Comparison of ENCODE assay signal across 18 mouse cellular contexts in genomic region chr7:140854483-140854882, GRCm38 (mm10). TPM values are rescaled to one million over a fixed set of nuclear protein-coding genes. Genes with fewer than 3 reads are reported as not detected.
A peak's percentile ranks its signal among the peaks of the same experiment; 100 is the strongest.
DNase-seq lines count a peak whose midpoint lies in the region; ATAC-seq and TF ChIP-seq lines count a peak whose summit lies in the region.
"Had no signal": no experiment of that assay in that cellular context is flagged by ENCODE, and none has a peak within 500 bp of the region (broad histone marks: within the 10 kb centered on the region; RNA-seq: fewer than 3 reads in every experiment).

No protein-coding gene starts in this region.

- no peak for TF ChIP-seq POLR2A in kidney, adult 2 months (IDR thresholded peaks at IDR 0.05; ENCODE audit: low read depth, low read length)

- H3K9ac ChIP-seq in forebrain, embryonic 14.5 days (ENCODE audit: low read length): no peak overlapping the region
- H3K9ac ChIP-seq in forebrain, postnatal 0 days: no peak overlapping the region
- H3K9ac ChIP-seq in kidney, embryonic 15.5 days: no peak overlapping the region
- no peak overlapping the region for H3K9ac ChIP-seq in liver, embryonic 14.5 days (replicated peaks)

- no peak overlapping the region for H3K4me3 ChIP-seq in forebrain, embryonic 14.5 days (ENCODE audit: low read depth, low read length)
- H3K4me3 ChIP-seq in forebrain, postnatal 0 days (ENCODE audit: low read depth, low read length): no peak overlapping the region
- H3K4me3 ChIP-seq in kidney, embryonic 15.5 days (replicated peaks): no peak overlapping the region
- no peak overlapping the region for H3K4me3 ChIP-seq in kidney, adult 2 months (ENCODE audit: insufficient read depth, low read depth, low read length)
- peak overlapping the region; percentile 85; the same call in 1 of the 2 replicates for H3K4me3 ChIP-seq in brown adipose tissue, adult 24 weeks (ENCODE audit: insufficient read depth, low read depth, low read length)
- no peak overlapping the region for H3K4me3 ChIP-seq in liver, embryonic 14.5 days (ENCODE audit: insufficient read depth in 1 of 2, low read depth in 2 of 2, low read length in 2 of 2)

- H3K4me2 ChIP-seq in forebrain, embryonic 14.5 days (ENCODE audit: low read length): 0 out of 2 replicates have a peak overlapping the region, but pooled peaks have one; percentile 98
- H3K4me2 ChIP-seq in forebrain, postnatal 0 days (ENCODE audit: low read depth): no peak overlapping the region
- H3K4me2 ChIP-seq in kidney, embryonic 15.5 days: peak overlapping the region; percentile 100; the same call in 1 of the 2 replicates
- peak overlapping the region; percentile 86 for H3K4me2 ChIP-seq in liver, embryonic 14.5 days (ENCODE audit: low read depth)

- H3K4me1 ChIP-seq in forebrain, embryonic 14.5 days (ENCODE audit: control insufficient read depth, insufficient read depth, low read length): peaks cover 18% of the 10 kb centered on the region
- H3K4me1 ChIP-seq in forebrain, postnatal 0 days (ENCODE audit: insufficient read depth): peaks cover 21% of the 10 kb centered on the region
- peaks cover 28% of the 10 kb centered on the region for H3K4me1 ChIP-seq in kidney, embryonic 15.5 days
- peaks cover 11% of the 10 kb centered on the region; the same call in 1 of the 2 replicates for H3K4me1 ChIP-seq in kidney, adult 2 months (ENCODE audit: control insufficient read depth, insufficient read depth, low read length)
- peaks cover 20% of the 10 kb centered on the region for H3K4me1 ChIP-seq in brown adipose tissue, adult 24 weeks (ENCODE audit: control insufficient read depth, insufficient read depth, insufficient read length, low read length)
- peaks cover 11 to 17% of the 10 kb centered on the region in 2 experiments for H3K4me1 ChIP-seq in liver, embryonic 14.5 days (replicated peaks; ENCODE audit: control insufficient read depth in 2 of 2, insufficient read depth in 2 of 2, low read length in 1 of 2)

- peaks cover 47% of the 10 kb centered on the region for H3K36me3 ChIP-seq in forebrain, embryonic 14.5 days (ENCODE audit: control insufficient read depth, insufficient read depth, low read length)
- peaks cover 38% of the 10 kb centered on the region for H3K36me3 ChIP-seq in forebrain, postnatal 0 days (ENCODE audit: insufficient read depth)
- H3K36me3 ChIP-seq in kidney, embryonic 15.5 days: peaks cover 46% of the 10 kb centered on the region
- no peaks in the 10 kb centered on the region for H3K36me3 ChIP-seq in kidney, adult 2 months (ENCODE audit: control insufficient read depth, insufficient read depth, low read length)
- H3K36me3 ChIP-seq in liver, embryonic 14.5 days (replicated peaks; ENCODE audit: control insufficient read depth, insufficient read depth, low read depth): peaks cover 27% of the 10 kb centered on the region

- ATAC-seq in forebrain, embryonic 14.5 days: no peak
- no peak for ATAC-seq in forebrain, postnatal 0 days
- no peak for ATAC-seq in kidney, embryonic 15.5 days (replicated peaks; ENCODE audit: low FRiP score)
- no peak for ATAC-seq in liver, embryonic 14.5 days (ENCODE audit: insufficient read depth)
- ATAC-seq: midbrain, embryonic 15.5 days had no signal

- no peak for TF ChIP-seq CTCF in forebrain, postnatal 0 days (IDR thresholded peaks at IDR 0.05; ENCODE audit: low read depth)
- TF ChIP-seq CTCF in kidney, adult 2 months (conservative IDR thresholded peaks at IDR 0.05; ENCODE audit: insufficient read depth, insufficient read length, low read depth, low read length): no peak
- no peak for TF ChIP-seq CTCF in liver, embryonic 14.5 days (IDR thresholded peaks at IDR 0.05; ENCODE audit: low read depth)

- DNase-seq in forebrain, embryonic 14.5 days (ENCODE audit: low spot score): no peak
- no peak for DNase-seq in forebrain, postnatal 0 days
- no peak for DNase-seq in kidney, adult 2 months
- no peak for DNase-seq in liver, embryonic 14.5 days (ENCODE audit: low read depth in 3 of 3, low spot score in 3 of 3)
- no peak for DNase-seq in cerebellum, postnatal 14 days
- DNase-seq in gastrocnemius, postnatal 14 days: no peak
- DNase-seq: cerebellum, adult 11-12 months; kidney, adult 9 months; lung, postnatal 14 days had no signal

- H3K9me3 ChIP-seq in forebrain, embryonic 14.5 days (replicated peaks; ENCODE audit: control insufficient read depth, low read length): no peaks in the 10 kb centered on the region
- no peaks in the 10 kb centered on the region for H3K9me3 ChIP-seq in forebrain, postnatal 0 days (ENCODE audit: low read length)
- H3K9me3 ChIP-seq in kidney, embryonic 15.5 days (replicated peaks): no peaks in the 10 kb centered on the region
- H3K9me3 ChIP-seq in liver, embryonic 14.5 days (ENCODE audit: control insufficient read depth, low read length): no peaks in the 10 kb centered on the region
- H3K9me3 ChIP-seq: hindbrain, embryonic 12.5 days; midbrain, embryonic 15.5 days had no signal

- intact Hi-C loops in gastrocnemius, postnatal 14 days (cut with DNase I; ENCODE audit: low total_unique reads): no loop called here

- no peak overlapping the region for H3K27ac ChIP-seq in forebrain, embryonic 14.5 days (ENCODE audit: low read depth, low read length)
- no peak overlapping the region for H3K27ac ChIP-seq in forebrain, postnatal 0 days (ENCODE audit: low read depth, low read length)
- no peak overlapping the region for H3K27ac ChIP-seq in kidney, embryonic 15.5 days
- no peak overlapping the region for H3K27ac ChIP-seq in kidney, adult 2 months (ENCODE audit: insufficient read depth, low read depth, low read length)
- peak overlapping the region; percentile 99 for H3K27ac ChIP-seq in brown adipose tissue, adult 24 weeks (replicated peaks; ENCODE audit: low read depth, low read length)
- no peak overlapping the region for H3K27ac ChIP-seq in liver, embryonic 14.5 days
- H3K27ac ChIP-seq: hindbrain, embryonic 12.5 days; midbrain, embryonic 15.5 days had no signal

- 92% methylated on average over 18 of the region's 18 CpGs for WGBS in forebrain, embryonic 14.5 days
- WGBS in forebrain, postnatal 0 days: 94% methylated on average over 18 of the region's 18 CpGs
- WGBS in kidney, embryonic 15.5 days: 83% methylated on average over 18 of the region's 18 CpGs
- 81% methylated on average over 18 of the region's 18 CpGs for WGBS in kidney, adult 2 months
- WGBS in liver, embryonic 14.5 days (ENCODE audit: insufficient replicate concordance): 88% methylated on average over 18 of the region's 18 CpGs

- no peak for TF ChIP-seq EP300 in liver, embryonic 14.5 days (IDR thresholded peaks at IDR 0.05; ENCODE audit: low read depth)

- no peaks in the 10 kb centered on the region for H3K27me3 ChIP-seq in forebrain, embryonic 14.5 days (replicated peaks; ENCODE audit: control insufficient read depth, insufficient read depth, low read length)
- no peaks in the 10 kb centered on the region for H3K27me3 ChIP-seq in forebrain, postnatal 0 days (ENCODE audit: insufficient read depth, low read length)
- H3K27me3 ChIP-seq in kidney, embryonic 15.5 days: no peaks in the 10 kb centered on the region
- no peaks in the 10 kb centered on the region for H3K27me3 ChIP-seq in kidney, adult 2 months (replicated peaks; ENCODE audit: control insufficient read depth, insufficient read depth, low read length)
- H3K27me3 ChIP-seq in liver, embryonic 14.5 days (ENCODE audit: control insufficient read depth, insufficient read depth, low read length): no peaks in the 10 kb centered on the region
- H3K27me3 ChIP-seq: hindbrain, embryonic 12.5 days; midbrain, embryonic 15.5 days had no signal

RNA-seq across cellular contexts. Expression of gene Gm45785, which starts 1.6 kb away (rescaled TPM):
- polyA plus RNA-seq in forebrain, embryonic 14.5 days (2014; fragmentation: Nextera tagmentation; extraction: Ambion mirVana): not detected in 2 replicates
- total RNA-seq in forebrain, postnatal 0 days (2014; rRNA removed): 2.0 and 4.2 TPM in 2 replicates
- not detected in 2 replicates for polyA plus RNA-seq in forebrain, postnatal 0 days (2015; fragmentation: Nextera tagmentation; extraction: Ambion mirVana)
- not detected in 2 replicates for polyA plus RNA-seq in kidney, embryonic 15.5 days (2015; fragmentation: Nextera tagmentation; extraction: Ambion mirVana)
- not detected in 2 replicates for polyA plus RNA-seq in kidney, adult 2 months (2012; rRNA removed)
- not detected in 2 replicates for polyA plus RNA-seq in brown adipose tissue, adult 24 weeks (2012; ENCODE audit: insufficient read depth, insufficient read length, missing spikeins)
- polyA plus RNA-seq in liver, embryonic 14.5 days (2012; rRNA removed): not detected in 2 replicates
- not detected in 2 replicates for polyA plus RNA-seq in liver, embryonic 14.5 days (2014; fragmentation: Nextera tagmentation; extraction: Ambion mirVana)
- not detected for total RNA-seq in gastrocnemius, postnatal 14 days (2021)
- total RNA-seq: MEL had no signal
- polyA plus RNA-seq: gonadal fat pad, adult 2 months; hindbrain, embryonic 12.5 days had no signal

RNA-seq across cellular contexts. Expression of gene Ric8a, which starts 2.3 kb away (rescaled TPM):
- 95.0 and 96.9 TPM in 2 replicates for polyA plus RNA-seq in forebrain, embryonic 14.5 days (2014; fragmentation: Nextera tagmentation; extraction: Ambion mirVana)
- 98.8 and 123 TPM in 2 replicates for total RNA-seq in forebrain, postnatal 0 days (2014; rRNA removed)
- polyA plus RNA-seq in forebrain, postnatal 0 days (2015; fragmentation: Nextera tagmentation; extraction: Ambion mirVana): 79.5 and 91.8 TPM in 2 replicates
- 54.8 and 59.7 TPM in 2 replicates for polyA plus RNA-seq in kidney, embryonic 15.5 days (2015; fragmentation: Nextera tagmentation; extraction: Ambion mirVana)
- polyA plus RNA-seq in kidney, adult 2 months (2012; rRNA removed): 53.1 and 63.8 TPM in 2 replicates
- polyA plus RNA-seq in brown adipose tissue, adult 24 weeks (2012; ENCODE audit: insufficient read depth, insufficient read length, missing spikeins): 14.4 and 15.5 TPM in 2 replicates
- polyA plus RNA-seq in liver, embryonic 14.5 days (2012; rRNA removed): 14.4 and 17.9 TPM in 2 replicates
- polyA plus RNA-seq in liver, embryonic 14.5 days (2014; fragmentation: Nextera tagmentation; extraction: Ambion mirVana): 19.1 and 19.7 TPM in 2 replicates
- total RNA-seq in gastrocnemius, postnatal 14 days (2021): 10 to 100 TPM; 13.9 to 16.2 TPM

RNA-seq across cellular contexts. Expression of gene Bet1l, which starts 2.9 kb away (rescaled TPM):
- polyA plus RNA-seq in forebrain, embryonic 14.5 days (2014; fragmentation: Nextera tagmentation; extraction: Ambion mirVana): 47.2 and 53.3 TPM in 2 replicates
- 30.8 and 34.5 TPM in 2 replicates for total RNA-seq in forebrain, postnatal 0 days (2014; rRNA removed)
- polyA plus RNA-seq in forebrain, postnatal 0 days (2015; fragmentation: Nextera tagmentation; extraction: Ambion mirVana): 48.8 and 58.0 TPM in 2 replicates
- 35.9 and 37.2 TPM in 2 replicates for polyA plus RNA-seq in kidney, embryonic 15.5 days (2015; fragmentation: Nextera tagmentation; extraction: Ambion mirVana)
- polyA plus RNA-seq in kidney, adult 2 months (2012; rRNA removed): 25.4 and 26.3 TPM in 2 replicates
- 43.9 and 49.2 TPM in 2 replicates for polyA plus RNA-seq in brown adipose tissue, adult 24 weeks (2012; ENCODE audit: insufficient read depth, insufficient read length, missing spikeins)
- 8.3 and 11.6 TPM in 2 replicates for polyA plus RNA-seq in liver, embryonic 14.5 days (2012; rRNA removed)
- 20.6 and 21.1 TPM in 2 replicates for polyA plus RNA-seq in liver, embryonic 14.5 days (2014; fragmentation: Nextera tagmentation; extraction: Ambion mirVana)
- total RNA-seq in gastrocnemius, postnatal 14 days (2021): 10 to 100 TPM in 1 of 2 experiments, 1 to 10 TPM in 1; 8.3 to 11.1 TPM

RNA-seq across cellular contexts. Expression of gene Odf3, which starts 6.9 kb away (rescaled TPM):
- polyA plus RNA-seq in forebrain, embryonic 14.5 days (2014; fragmentation: Nextera tagmentation; extraction: Ambion mirVana): not detected in 2 replicates
- total RNA-seq in forebrain, postnatal 0 days (2014; rRNA removed): not detected in 2 replicates
- polyA plus RNA-seq in forebrain, postnatal 0 days (2015; fragmentation: Nextera tagmentation; extraction: Ambion mirVana): 0.10 and 0.13 TPM in 2 replicates
- polyA plus RNA-seq in kidney, embryonic 15.5 days (2015; fragmentation: Nextera tagmentation; extraction: Ambion mirVana): 0.12 TPM in 1 of 2 replicates, not detected in the other
- polyA plus RNA-seq in kidney, adult 2 months (2012; rRNA removed): 0.06 and 0.27 TPM in 2 replicates
- polyA plus RNA-seq in brown adipose tissue, adult 24 weeks (2012; ENCODE audit: insufficient read depth, insufficient read length, missing spikeins): not detected in 2 replicates
- polyA plus RNA-seq in liver, embryonic 14.5 days (2012; rRNA removed): not detected in 2 replicates
- polyA plus RNA-seq in liver, embryonic 14.5 days (2014; fragmentation: Nextera tagmentation; extraction: Ambion mirVana): not detected in 2 replicates
- not detected for total RNA-seq in gastrocnemius, postnatal 14 days (2021)
- total RNA-seq: layer of hippocampus, adult 8-10 months; left cerebral cortex, postnatal 25 days; MEL had no signal
- polyA plus RNA-seq: hindbrain, embryonic 12.5 days; midbrain, embryonic 15.5 days had no signal

RNA-seq across cellular contexts. Expression of gene Scgb1c1, which starts 9.1 kb away (rescaled TPM):
- not detected in 2 replicates for polyA plus RNA-seq in forebrain, embryonic 14.5 days (2014; fragmentation: Nextera tagmentation; extraction: Ambion mirVana)
- not detected in 2 replicates for total RNA-seq in forebrain, postnatal 0 days (2014; rRNA removed)
- polyA plus RNA-seq in forebrain, postnatal 0 days (2015; fragmentation: Nextera tagmentation; extraction: Ambion mirVana): 0.48 TPM in 1 of 2 replicates, not detected in the other
- not detected in 2 replicates for polyA plus RNA-seq in kidney, embryonic 15.5 days (2015; fragmentation: Nextera tagmentation; extraction: Ambion mirVana)
- 20.6 and 20.8 TPM in 2 replicates for polyA plus RNA-seq in kidney, adult 2 months (2012; rRNA removed)
- polyA plus RNA-seq in brown adipose tissue, adult 24 weeks (2012; ENCODE audit: insufficient read depth, insufficient read length, missing spikeins): not detected in 2 replicates
- polyA plus RNA-seq in liver, embryonic 14.5 days (2012; rRNA removed): not detected in 2 replicates
- polyA plus RNA-seq in liver, embryonic 14.5 days (2014; fragmentation: Nextera tagmentation; extraction: Ambion mirVana): not detected in 2 replicates
- not detected for total RNA-seq in gastrocnemius, postnatal 14 days (2021)
- total RNA-seq: adrenal gland, postnatal 4 days; layer of hippocampus, adult 8-10 months; left cerebral cortex, postnatal 25 days; MEL had no signal
- polyA plus RNA-seq: hindbrain, embryonic 12.5 days; midbrain, embryonic 15.5 days had no signal
